Mouse (Mus musculus): ENCODE results near the gene Thnsl2.
A peak's percentile ranks its signal among the peaks of the same experiment; 100 is the strongest.

Gene Thnsl2

DNA sequence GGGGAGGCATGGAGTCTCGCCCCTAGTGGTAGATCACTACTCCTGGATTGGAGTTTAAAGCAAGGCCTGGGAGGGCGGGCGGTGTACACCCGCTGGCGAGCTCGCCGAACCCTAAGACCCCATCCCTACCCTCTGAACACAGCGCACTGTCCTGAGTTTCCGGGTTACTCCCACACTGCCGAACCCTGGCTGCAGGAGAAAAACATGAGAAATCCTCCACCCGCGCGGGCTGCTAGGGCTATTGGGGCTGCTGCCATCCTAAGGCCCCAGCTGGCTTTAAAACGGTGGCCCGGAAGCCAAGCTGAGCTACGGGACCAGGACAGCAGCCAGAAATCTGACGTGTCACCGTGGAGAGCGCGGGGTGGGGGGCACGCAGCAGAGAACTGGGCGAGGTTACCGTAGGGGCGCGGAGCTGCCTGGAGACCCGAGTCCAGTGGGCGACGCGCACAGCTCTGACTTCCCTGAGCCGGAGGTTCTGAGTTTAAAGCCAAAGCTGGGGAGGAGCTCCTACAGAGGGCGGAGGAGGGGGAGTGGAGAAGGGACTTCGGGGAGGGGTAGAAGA lies at the start of gene Thnsl2:
TSS of gene Thnsl2 (minus strand) at position 546 of the 562 bp plus-strand sequence.
- peak; percentile 83 to 95 for DNase-seq (ENCODE audit: inconsistent age in 2 of 2, low spot score in 1 of 2)

DNA sequence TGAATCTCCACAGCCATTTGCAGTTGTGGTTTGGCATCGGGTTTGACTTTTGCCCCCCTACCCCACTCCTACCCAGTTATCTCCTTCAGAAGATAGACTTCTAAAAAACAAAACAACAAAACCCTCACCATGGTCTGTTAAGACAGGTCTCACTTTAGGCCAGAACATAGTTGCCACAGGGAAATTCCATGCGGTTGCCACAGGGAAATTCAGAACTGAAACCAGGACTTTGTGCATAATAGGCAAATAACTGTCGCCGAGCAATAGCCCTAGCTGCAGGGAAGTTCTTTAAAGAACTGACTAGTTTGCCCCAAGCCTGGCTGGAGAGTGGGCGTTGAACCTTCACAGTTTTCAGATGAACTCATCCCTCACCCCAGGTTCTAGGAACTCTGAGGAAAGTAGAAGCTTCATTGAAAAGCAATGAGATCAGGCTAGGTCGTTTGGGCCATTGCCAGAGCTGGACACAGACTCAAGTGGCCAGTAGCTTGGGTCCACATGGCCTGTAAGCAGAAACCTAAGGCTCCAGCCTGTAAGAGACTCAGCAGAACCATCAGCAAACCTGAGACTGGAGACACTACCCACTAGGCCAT lies 49.0 kb upstream of the Thnsl2 start:
- DNase-seq (ENCODE audit: inconsistent age in 2 of 2, low spot score in 1 of 2): no peak

GRCm38 (mm10) chr6:71190501-71190900 lies 46.3 kb upstream of the Thnsl2 start:
- no peak for DNase-seq (ENCODE audit: inconsistent age in 2 of 2, low spot score in 1 of 2)

- DNase-seq (ENCODE audit: inconsistent age in 2 of 2, low spot score in 1 of 2): no peak
Measured at GRCm38 (mm10) chr6:71189578-71189977, 45.3 kb upstream of the Thnsl2 start.

DNA sequence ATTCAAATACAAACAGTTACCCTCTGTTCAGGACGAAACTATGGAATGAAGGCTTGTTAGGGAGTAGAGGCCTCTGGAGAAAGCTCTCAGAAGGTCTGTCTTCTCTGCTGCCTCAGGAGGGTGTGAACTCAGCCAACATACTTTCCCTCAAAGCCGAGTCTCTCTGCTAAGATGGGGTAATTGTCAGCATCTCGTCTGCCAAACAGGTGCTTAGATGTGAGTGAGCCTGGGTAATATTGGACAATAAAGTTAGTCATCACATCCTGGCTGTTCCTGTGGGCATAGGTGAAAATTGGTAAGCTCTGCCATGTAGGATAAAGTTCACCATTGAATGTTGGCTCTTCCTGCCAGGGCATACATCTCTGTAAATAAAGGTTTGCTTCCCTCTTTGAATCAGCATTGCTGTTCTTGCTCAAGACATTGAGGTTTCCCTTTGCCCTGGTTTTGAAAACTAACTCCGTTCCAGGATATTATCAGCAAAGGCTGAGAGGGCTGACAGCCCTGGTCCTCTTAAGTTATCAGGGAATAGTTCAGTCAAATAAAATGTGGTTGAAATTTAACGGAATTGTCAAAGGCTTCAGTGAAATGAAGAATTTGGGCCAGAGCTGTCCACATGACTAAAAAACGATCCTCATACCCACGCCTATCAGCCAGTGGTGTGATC lies 40.8 kb upstream of the Thnsl2 start:
- no peak for DNase-seq (ENCODE audit: inconsistent age in 2 of 2, low spot score in 1 of 2)

- DNase-seq (ENCODE audit: inconsistent age in 2 of 2, low spot score in 1 of 2): no peak
Measured at GRCm38 (mm10) chr6:71180596-71180995, 36.4 kb upstream of the Thnsl2 start.

GRCm38 (mm10) chr6:71172812-71173580 lies 28.8 kb upstream of the Thnsl2 start:
- no peak for DNase-seq (ENCODE audit: inconsistent age in 2 of 2, low spot score in 1 of 2)

DNA sequence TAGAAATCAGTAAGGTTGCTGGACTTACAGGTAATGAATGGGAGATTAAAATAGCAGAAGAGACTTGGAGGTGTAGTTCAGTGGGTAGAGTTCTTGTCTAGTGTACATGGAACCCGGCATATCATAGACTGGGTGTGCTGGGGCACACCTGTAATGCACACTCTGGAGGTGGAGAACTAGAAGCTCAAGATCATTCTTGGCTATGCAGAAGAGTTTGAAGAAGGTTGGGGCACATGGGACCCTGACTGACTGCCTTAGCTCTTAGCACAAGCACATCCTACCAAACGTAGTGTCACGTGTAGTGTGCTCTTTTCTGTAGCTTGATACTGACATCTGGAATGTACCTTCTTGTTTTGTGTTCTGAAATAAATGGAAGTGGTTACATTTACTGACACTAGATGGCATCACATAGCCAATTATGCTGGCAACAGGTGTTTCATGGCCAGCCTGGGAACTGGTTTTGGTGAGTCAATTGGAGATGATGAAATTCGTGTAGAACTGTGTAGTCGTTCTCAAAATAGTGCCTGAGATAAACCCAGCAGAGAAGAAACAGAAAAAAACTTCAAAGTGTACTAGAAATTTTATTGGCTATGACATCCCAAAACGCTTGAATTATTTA lies 22.4 kb upstream of the Thnsl2 start:
- DNase-seq (ENCODE audit: inconsistent age in 2 of 2, low spot score in 1 of 2): peak in 1 of 2 experiments; percentile 72

DNA sequence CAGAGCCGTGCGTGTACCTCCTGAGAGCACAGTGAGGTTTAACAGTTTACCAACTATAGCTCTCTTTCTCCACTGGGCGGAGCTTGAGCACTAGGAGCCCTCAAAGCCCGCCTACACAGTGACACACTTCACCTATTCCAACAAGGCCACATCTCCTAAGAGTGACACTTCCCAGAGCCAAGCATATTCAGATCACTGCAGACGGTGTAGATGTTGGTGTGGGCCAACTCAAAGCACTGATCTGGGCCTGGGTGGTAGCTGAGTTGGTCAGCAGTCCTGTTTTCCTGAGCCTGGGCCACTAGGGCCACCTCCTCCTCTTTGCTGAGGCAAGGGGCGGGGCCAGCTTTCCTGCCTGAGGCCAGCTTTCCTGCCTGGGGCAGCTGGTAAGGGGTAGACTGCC lies 20.2 kb upstream of the Thnsl2 start:
- no peak for DNase-seq (ENCODE audit: inconsistent age in 2 of 2, low spot score in 1 of 2)

- DNase-seq (ENCODE audit: inconsistent age in 2 of 2, low spot score in 1 of 2): peak in 1 of 2 experiments; percentile 51
Measured at GRCm38 (mm10) chr6:71162269-71162668, 18.0 kb upstream of the Thnsl2 start.

DNA sequence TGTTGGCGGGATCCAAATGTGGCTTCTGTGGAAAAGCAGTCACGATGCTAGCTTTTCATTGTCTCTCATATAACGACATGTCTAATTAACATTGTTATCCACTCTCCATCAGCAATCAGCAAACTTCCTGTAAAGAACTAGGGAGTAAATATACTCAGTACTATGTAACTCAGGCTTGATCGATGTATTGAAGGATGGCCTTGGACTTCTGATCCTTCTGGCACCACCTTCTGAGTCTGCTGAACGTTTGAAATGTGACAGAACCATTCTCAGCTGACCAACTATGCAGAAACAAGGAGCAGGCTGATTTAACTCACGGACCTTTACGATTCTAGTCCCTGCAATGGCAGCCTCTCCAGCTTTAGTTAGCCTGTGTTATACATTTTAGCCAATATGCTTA lies 17.1 kb upstream of the Thnsl2 start:
- no peak for DNase-seq (ENCODE audit: inconsistent age in 2 of 2, low spot score in 1 of 2)

DNA sequence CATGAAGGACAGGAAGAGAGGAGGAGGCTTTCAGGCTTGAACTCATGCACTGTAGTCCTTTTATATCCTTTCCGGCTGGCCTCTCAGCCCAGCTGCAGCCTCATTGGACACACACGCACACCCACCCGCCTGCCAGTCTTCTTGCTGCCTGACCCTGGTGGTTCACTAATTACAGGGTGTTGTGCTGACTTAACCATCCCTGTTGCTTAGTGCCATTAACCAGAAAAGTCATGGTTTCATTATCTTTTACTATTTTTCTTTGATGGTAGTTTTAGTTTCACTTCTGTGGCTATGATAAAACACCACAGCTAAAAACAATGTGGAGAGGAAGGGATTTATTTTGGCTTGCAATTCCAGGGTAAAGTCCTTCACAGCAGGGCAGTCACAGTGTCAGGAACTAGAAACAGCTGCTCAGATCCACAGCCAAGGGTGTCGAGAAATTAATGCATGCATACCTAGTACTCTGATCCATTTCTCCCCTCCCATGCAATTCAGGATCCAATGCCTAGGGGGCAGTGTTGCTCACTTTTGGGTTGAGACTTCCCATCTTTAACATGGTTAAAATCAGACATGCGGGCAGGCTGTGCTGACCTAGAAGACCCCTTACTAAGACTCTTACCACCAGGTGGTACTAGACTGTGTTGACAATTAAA lies 12.6 kb upstream of the Thnsl2 start:
- DNase-seq (ENCODE audit: inconsistent age in 2 of 2, low spot score in 1 of 2): peak in 1 of 2 experiments; percentile 64

- DNase-seq (ENCODE audit: inconsistent age in 2 of 2, low spot score in 1 of 2): no peak
Measured at GRCm38 (mm10) chr6:71154861-71155260, 10.6 kb upstream of the Thnsl2 start.

DNA sequence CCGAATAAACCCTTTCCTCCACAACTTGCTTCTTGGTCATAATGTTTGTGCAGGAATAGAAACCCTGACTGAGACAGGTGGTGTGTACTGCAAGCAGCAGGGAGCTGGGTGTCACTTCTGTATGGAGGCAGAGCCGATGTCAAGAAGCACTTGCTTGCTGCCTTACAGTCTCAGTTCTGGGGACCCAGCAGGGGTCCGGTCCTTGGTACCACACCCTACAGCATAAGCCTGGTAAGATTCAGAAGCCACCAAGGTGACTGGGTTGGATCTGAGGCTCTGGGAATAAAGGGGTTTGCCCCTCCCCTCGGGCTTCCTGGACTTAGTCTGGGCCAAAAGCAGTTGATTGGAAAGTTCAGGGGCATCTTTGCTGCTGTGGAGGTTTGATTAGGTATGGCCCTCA lies 9.2 kb upstream of the Thnsl2 start:
- DNase-seq (ENCODE audit: inconsistent age in 2 of 2, low spot score in 1 of 2): no peak

GRCm38 (mm10) chr6:71151098-71151497 lies 6.9 kb upstream of the Thnsl2 start:
- DNase-seq (ENCODE audit: inconsistent age in 2 of 2, low spot score in 1 of 2): no peak

DNA sequence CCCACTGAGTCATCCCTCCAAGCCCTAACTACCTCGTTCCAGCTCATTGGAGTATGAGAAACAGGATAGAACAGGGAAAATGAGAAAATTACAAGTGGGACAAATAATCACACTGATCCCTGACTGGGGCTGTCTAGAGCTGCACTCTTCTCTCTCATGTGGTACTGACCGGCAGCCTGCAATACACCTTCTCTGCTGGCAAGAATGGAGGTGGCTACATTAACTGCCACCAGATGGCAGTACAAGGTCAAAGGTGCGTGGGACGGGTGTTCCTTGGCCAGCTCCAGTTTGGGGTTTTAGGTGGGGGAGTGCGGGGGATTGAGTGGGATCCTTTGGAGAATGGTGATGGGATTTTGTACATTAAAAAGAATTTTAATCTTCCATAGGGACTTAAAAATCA lies 5.3 kb upstream of the Thnsl2 start:
- peak; percentile 53 to 79 for DNase-seq (ENCODE audit: inconsistent age in 2 of 2, low spot score in 1 of 2)

DNA sequence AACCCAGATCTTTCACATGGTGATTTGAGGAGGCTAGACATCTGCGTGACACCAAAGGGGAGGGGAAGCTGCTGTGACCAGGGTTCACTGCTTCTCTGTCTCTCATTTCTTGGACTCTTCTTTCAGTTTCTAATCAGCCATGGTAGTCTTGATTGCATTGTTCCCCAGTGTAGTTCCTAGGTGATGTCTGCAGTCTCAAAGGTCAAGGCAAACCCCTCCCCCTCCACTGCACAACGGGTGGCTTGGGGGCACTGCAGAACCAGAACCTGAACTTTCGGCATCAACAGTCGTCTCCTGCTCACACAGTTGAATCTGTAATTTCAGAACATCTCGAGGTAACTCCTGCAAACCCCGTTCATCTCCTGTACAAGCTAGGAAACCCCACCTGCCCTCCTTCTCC lies 4.1 kb upstream of the Thnsl2 start:
- no peak for DNase-seq (ENCODE audit: inconsistent age in 2 of 2, low spot score in 1 of 2)

- peak; percentile 37 to 64 for DNase-seq (ENCODE audit: inconsistent age in 2 of 2, low spot score in 1 of 2)
Measured at GRCm38 (mm10) chr6:71145288-71145989, 1.2 kb upstream of the Thnsl2 start.

- DNase-seq (ENCODE audit: inconsistent age in 2 of 2, low spot score in 1 of 2): peak; percentile 46 to 74
Measured at GRCm38 (mm10) chr6:71143154-71143893, 915 bp downstream of the Thnsl2 start.

GRCm38 (mm10) chr6:71135031-71135430 lies 9.2 kb downstream of the Thnsl2 start:
- DNase-seq (ENCODE audit: inconsistent age in 2 of 2, low spot score in 1 of 2): no peak
